Mouse (Mus musculus) kidney, adult 11 months (tissue): ENCODE data around the gene Rtcb.

Source experiments
- DNase-seq: peaks from one replicate; pipeline ENCODE4 v3.0.0; 2022

Gene Rtcb

DNA sequence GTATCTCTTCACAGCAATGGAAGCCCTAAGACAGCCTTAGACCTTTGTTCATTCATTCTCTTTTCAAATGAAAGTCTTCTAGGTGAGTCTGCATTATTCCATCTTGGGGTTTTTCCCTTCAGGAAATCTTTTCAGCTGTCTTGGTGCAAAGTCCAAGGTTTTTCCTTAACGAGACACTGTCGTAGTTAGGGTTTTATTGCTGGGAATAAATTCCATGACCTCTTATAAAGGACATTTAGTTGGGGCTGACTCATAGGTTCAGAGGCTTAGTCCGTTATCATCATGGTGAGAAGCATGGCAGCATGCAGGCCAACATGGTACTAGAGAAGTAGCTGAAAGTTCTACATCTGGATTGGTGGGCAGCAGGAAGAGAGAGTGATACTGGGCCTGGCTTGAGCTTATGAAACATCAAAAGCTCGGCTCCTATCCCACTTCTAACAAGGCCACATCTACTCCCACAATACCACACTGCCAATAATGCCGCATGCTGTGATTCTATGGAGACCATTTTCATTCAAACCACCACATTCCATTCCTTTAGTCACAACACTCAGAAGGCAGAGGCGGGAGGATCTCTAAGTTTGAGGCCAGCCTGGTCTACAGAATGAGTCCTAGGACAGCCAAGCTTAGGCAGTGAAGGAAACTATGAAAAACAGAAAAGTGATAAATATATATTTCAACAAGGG lies 21.2 kb downstream of the Rtcb start:
- no peak for DNase-seq

- DNase-seq = no peak
These were observed 27.7 kb downstream of the Rtcb start for GRCm38 (mm10) chr10:85929962-85930361.

DNA sequence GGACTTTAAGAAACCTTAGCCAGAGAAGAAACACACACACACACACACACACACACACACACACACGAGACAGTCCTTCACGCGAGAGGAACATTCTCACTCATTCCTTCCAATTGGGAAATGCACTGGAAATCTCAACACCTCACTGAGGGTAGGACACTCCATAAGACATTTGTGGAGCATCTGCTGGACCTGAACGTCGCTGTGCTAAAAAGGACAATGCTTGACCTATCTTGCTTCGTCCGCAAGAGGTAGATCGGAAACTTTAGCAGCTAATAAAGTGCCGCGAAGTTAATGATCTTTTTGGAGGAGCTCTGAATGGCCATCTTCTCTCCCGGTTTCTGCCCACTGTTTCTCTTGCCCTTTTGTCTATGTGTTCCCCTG lies 28.4 kb downstream of the Rtcb start:
- no peak for DNase-seq

DNA sequence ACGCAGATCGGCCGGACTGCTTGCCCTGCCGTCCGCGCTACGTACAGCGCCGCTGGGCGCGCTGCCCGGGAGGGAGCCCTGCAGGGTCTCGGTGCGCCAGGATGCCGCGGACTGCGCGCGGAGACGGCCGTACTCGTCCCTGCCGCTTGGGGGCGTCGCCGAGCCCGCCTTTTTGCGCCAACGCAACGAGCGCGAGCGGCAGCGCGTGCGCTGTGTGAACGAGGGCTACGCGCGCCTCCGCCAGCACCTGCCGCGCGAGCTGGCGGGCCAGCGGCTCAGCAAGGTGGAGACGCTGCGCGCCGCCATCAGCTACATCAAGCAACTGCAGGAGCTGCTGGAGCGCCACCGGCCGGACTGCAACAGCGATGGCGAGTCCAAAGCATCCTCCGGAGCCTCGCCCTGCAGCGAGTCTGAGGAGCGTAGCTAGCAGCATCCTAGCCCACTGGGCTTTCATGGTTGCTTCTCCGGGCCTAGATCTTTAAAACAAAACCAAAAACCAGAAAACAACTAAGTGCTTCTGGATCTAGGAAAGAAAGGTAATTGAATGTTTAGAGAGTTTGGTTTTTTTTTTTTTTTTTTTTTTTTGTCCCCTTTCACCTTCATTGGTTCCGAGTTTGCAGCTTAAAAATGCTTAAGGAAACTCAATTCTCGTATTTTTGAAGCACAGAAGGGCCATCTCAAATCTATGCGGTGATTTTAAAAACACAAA lies 29.0 kb downstream of the Rtcb start:
- DNase-seq = peak; percentile 72

GRCm38 (mm10) chr10:85927676-85928445 lies 29.8 kb downstream of the Rtcb start, which contains the start of gene Ascl4:
Gene Ascl4, plus strand, starts transcription at chr10:85927681.
- DNase-seq = peak; percentile 17

- DNase-seq = peak; percentile 98
These were observed 40.9 kb downstream of the Rtcb start, which contains the start of gene Prdm4 for GRCm38 (mm10) chr10:85916498-85917309. Gene Prdm4, minus strand, starts transcription at chr10:85917142.
